Mouse (Mus musculus) layer of hippocampus, adult 8-10 months (tissue): ENCODE results near the gene Vgll4. TPM values are rescaled to one million over a fixed set of nuclear protein-coding genes. Genes with fewer than 3 reads are reported as not detected.
A peak's percentile ranks its signal among the peaks of the same experiment; 100 is the strongest.
"Not testable (repeated sequence)": the region's sequence is repeated elsewhere in the genome, so short reads cannot be mapped to it uniquely, and the experiment has no call there.

Experiments used
- DNase-seq, 2 experiments: peaks; one replicate each; pipeline ENCODE4 v3.0.0; 2022; ENCODE audit warnings: low spot score in 2 of 2
- total RNA-seq, 4 experiments: library from RNA; stranded (reverse); gene quantifications; 2 replicates each; pipeline ENCODE4 v1.2.4; 2022

Gene Vgll4
- total RNA-seq, 4 experiments from 2014 or later: 48.9 to 53.4 (median 49.5) TPM

GRCm38 (mm10) chr6:114941201-114941849 is 28.5 kb downstream of the Vgll4 start:
- DNase-seq: no peak

- DNase-seq: no peak
Measured at GRCm38 (mm10) chr6:114939666-114940065, 30.1 kb downstream of the Vgll4 start.

- no peak for DNase-seq
Measured at GRCm38 (mm10) chr6:114936941-114937313, 32.9 kb downstream of the Vgll4 start.

GRCm38 (mm10) chr6:114936297-114936940 is 33.4 kb downstream of the Vgll4 start:
- DNase-seq: no peak

- no peak for DNase-seq
Measured at GRCm38 (mm10) chr6:114935362-114935761, 34.4 kb downstream of the Vgll4 start.

- DNase-seq: no peak
Measured at GRCm38 (mm10) chr6:114934045-114934444, 35.7 kb downstream of the Vgll4 start.

- no peak for DNase-seq
Measured at GRCm38 (mm10) chr6:114932991-114933392, 36.8 kb downstream of the Vgll4 start.

GRCm38 (mm10) chr6:114932116-114932500 is 37.7 kb downstream of the Vgll4 start:
- no peak for DNase-seq

- peak; percentile 49 to 56 for DNase-seq
Measured at GRCm38 (mm10) chr6:114931212-114932115, 38.3 kb downstream of the Vgll4 start.

- no peak for DNase-seq
Measured at GRCm38 (mm10) chr6:114930646-114931045, 39.1 kb downstream of the Vgll4 start.

GRCm38 (mm10) chr6:114930038-114930591 is 39.7 kb downstream of the Vgll4 start:
- no peak for DNase-seq

- DNase-seq: no peak
Measured at GRCm38 (mm10) chr6:114929346-114929745, 40.4 kb downstream of the Vgll4 start.

GRCm38 (mm10) chr6:114928462-114928861 is 41.3 kb downstream of the Vgll4 start:
- DNase-seq: peak; percentile 61 to 76

- no peak for DNase-seq
Measured at GRCm38 (mm10) chr6:114927400-114927799, 42.4 kb downstream of the Vgll4 start.

- no peak for DNase-seq
Measured at GRCm38 (mm10) chr6:114926369-114927157, 43.2 kb downstream of the Vgll4 start.

- no peak for DNase-seq
Measured at GRCm38 (mm10) chr6:114925196-114925595, 44.6 kb downstream of the Vgll4 start.

- not testable (repeated sequence) for DNase-seq
Measured at GRCm38 (mm10) chr6:114922355-114923096, 47.3 kb downstream of the Vgll4 start.

GRCm38 (mm10) chr6:114921632-114922354 is 48.0 kb downstream of the Vgll4 start:
- peak; percentile 66 to 72 for DNase-seq
